Mouse (Mus musculus) stomach, embryonic 16.5 days (tissue): ENCODE measurements around the gene Slirp. TPM values are rescaled to one million over a fixed set of nuclear protein-coding genes. Genes with fewer than 3 reads are reported as not detected.
"Not testable (repeated sequence)": the region's sequence is repeated elsewhere in the genome, so short reads cannot be mapped to it uniquely, and the experiment has no call there.

Source experiments
- ATAC-seq: fragments of 200-750 bp; cut with Nextera tagmentation; 2 replicates; pipeline ENCODE4 v1.8.0; 2017; ENCODE audit warnings: moderate number of reproducible peaks, moderate TSS enrichment; ENCODE audit not compliant: insufficient read depth, low FRiP score
- H3K27ac ChIP-seq: fragments of 300-500 bp; sonication (generic); 2 replicates; pipeline ENCODE4 v1.5.1; 2014; ENCODE audit warnings: low read length
- H3K27me3 ChIP-seq: fragments of 300-500 bp; sonication (generic); 2 replicates; pipeline ENCODE4 v1.6.1; 2014; ENCODE audit warnings: low read length, control low read depth, mixed read lengths; ENCODE audit not compliant: control insufficient read depth, insufficient read depth
- H3K36me3 ChIP-seq: fragments of 300-500 bp; sonication (generic); 2 replicates; pipeline ENCODE4 v1.6.1; 2014; ENCODE audit warnings: low read length; ENCODE audit not compliant: control insufficient read depth, insufficient read depth
- H3K4me1 ChIP-seq: fragments of 300-500 bp; sonication (generic); 2 replicates; pipeline ENCODE4 v1.6.1; 2014; ENCODE audit warnings: low read length, control low read depth, mixed read lengths; ENCODE audit not compliant: control insufficient read depth, insufficient read depth
- H3K4me2 ChIP-seq: fragments of 300-500 bp; sonication (generic); 2 replicates; pipeline ENCODE4 v1.6.1; 2014; ENCODE audit warnings: low read depth, low read length, mixed read lengths
- H3K4me3 ChIP-seq: fragments of 300-500 bp; sonication (generic); replicated peaks from 2 replicates; pipeline ENCODE4 v1.5.1; 2014; ENCODE audit warnings: mild to moderate bottlenecking, low read length
- H3K9ac ChIP-seq: fragments of 300-500 bp; sonication (generic); 2 replicates; pipeline ENCODE4 v1.6.1; 2014; ENCODE audit warnings: low read length
- H3K9me3 ChIP-seq: fragments of 300-500 bp; sonication (generic); replicated peaks from 2 replicates; pipeline ENCODE4 v1.6.1; 2016; ENCODE audit warnings: low read length, control low read depth; ENCODE audit not compliant: control insufficient read depth
- WGBS: fragments of 180-500 bp; shearing (Covaris S2); extraction: QIAGEN DNeasy Blood & Tissue Kit; methylation state at CpG from one replicate; pipeline ENCODE4 v1.1.7; 2014; 5-methylcytosine and 5-hydroxymethylcytosine counted together
- polyA plus RNA-seq: library from polyadenylated mRNA; unstranded; fragments of >200 nt; fragmentation: Nextera tagmentation; extraction: Ambion mirVana; gene quantifications from 2 replicates; pipeline ENCODE4 v1.2.1, GENCODE M21; 2015

Gene Slirp
- polyA plus RNA-seq, 1 experiment from 2014 or later = 291 TPM

DNA sequence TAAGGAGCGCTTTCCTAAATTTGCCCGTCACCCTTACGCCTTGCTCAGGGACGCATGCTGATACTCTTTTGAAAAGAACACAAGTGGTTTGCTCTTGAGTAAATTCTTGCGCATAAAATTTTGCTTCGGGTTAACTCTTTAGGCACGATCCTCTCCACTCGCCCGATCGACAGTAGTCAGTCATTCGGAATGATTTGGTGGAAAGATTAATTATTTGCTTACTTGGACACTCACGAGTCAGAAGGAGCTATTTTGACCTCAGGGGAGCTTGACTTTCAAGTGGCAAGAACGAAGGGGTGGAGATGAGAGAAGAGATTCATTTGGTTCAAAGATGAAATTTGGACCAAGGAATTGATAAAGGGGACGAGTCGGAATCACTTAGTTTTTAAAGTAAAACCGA lies 515 bp downstream of the Slirp start:
- H3K4me1 ChIP-seq = peaks cover 8% of the 10 kb centered on the region; the same call in 1 of the 2 replicates
- H3K9me3 ChIP-seq = no peaks in the 10 kb centered on the region
- H3K36me3 ChIP-seq = peaks cover 17% of the 10 kb centered on the region; the same call in 1 of the 2 replicates
- peak overlapping the region; percentile 98 for H3K4me3 ChIP-seq
- peak overlapping the region; percentile 96 for H3K4me2 ChIP-seq
- H3K27me3 ChIP-seq = no peaks in the 10 kb centered on the region
- WGBS = 3% methylated on average over 16 of the region's 16 CpGs
- ATAC-seq = peak; percentile 6; the same call in 1 of the 2 replicates
- H3K27ac ChIP-seq = no peak overlapping the region
- H3K9ac ChIP-seq = peak overlapping the region; percentile 94

DNA sequence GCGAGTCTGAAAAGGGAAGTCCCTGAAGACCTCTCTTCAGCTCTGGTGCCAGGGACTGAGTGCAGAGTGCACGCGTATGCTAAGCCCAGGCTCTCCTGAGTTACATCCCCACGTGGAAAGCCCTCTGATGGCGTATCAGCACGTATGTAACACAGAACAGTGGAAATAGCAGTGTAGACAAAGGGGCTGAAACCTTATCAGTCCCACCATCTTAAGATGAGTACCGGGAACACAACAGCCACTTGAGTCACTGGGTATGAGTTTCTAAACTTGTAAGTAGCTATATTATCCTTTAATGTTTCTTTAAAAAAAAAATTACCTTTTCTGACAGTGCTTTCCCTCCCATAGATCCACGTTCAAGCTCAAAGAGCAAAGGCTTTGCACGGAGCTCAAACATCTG lies 5.8 kb downstream of the Slirp start:
- 86% methylated on average over 9 of the region's 9 CpGs for WGBS
- Histone ChIP-seq H3K4me2 (no peak overlapping the region), H3K9me3 (no peaks in the 10 kb centered on the region), H3K4me1 (no peaks in the 10 kb centered on the region), H3K27ac (no peak overlapping the region), H3K9ac (no peak overlapping the region), H3K27me3 (no peaks in the 10 kb centered on the region), H3K4me3 (no peak overlapping the region), H3K36me3 (peaks cover 19% of the 10 kb centered on the region)
- no peak for ATAC-seq

DNA sequence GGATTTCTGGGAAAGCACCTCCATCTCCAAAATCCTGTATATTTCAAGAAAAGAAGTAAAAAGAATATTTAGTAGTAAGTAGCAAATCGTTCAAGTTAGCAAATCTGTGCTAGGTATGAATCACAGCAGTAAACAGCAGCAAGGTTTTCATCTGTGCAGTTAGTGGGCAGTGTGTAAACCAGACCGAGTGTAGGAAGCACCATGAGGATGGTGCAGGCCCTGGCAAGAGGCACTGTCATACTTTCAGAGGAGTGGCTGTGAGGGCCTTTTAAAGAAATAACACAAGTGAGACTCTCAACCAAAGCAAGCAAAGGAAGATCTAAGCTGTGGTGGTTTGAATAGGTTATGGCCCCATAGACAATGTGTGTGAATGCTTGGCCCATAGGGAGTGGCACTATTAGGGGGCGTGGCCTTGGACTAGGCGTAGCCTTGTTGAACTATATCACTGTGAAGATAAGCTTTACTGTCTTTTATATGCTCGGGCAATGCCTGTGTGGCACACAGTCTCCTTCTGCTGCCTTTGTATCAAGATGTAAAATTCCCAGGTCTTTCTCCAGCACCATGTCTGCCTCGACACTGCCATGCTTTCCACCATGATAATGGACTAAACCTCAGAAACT lies 21.1 kb downstream of the Slirp start:
- peaks cover 18% of the 10 kb centered on the region for H3K36me3 ChIP-seq
- no peak overlapping the region for H3K4me3 ChIP-seq
- peak; percentile 58; the same call in 1 of the 2 replicates for ATAC-seq
- no peak overlapping the region for H3K9ac ChIP-seq
- H3K4me1 ChIP-seq = no peaks in the 10 kb centered on the region
- no peaks in the 10 kb centered on the region for H3K9me3 ChIP-seq
- WGBS = 75% methylated on average over 6 of the region's 6 CpGs
- no peak overlapping the region for H3K4me2 ChIP-seq
- no peak overlapping the region for H3K27ac ChIP-seq
- no peaks in the 10 kb centered on the region for H3K27me3 ChIP-seq

DNA sequence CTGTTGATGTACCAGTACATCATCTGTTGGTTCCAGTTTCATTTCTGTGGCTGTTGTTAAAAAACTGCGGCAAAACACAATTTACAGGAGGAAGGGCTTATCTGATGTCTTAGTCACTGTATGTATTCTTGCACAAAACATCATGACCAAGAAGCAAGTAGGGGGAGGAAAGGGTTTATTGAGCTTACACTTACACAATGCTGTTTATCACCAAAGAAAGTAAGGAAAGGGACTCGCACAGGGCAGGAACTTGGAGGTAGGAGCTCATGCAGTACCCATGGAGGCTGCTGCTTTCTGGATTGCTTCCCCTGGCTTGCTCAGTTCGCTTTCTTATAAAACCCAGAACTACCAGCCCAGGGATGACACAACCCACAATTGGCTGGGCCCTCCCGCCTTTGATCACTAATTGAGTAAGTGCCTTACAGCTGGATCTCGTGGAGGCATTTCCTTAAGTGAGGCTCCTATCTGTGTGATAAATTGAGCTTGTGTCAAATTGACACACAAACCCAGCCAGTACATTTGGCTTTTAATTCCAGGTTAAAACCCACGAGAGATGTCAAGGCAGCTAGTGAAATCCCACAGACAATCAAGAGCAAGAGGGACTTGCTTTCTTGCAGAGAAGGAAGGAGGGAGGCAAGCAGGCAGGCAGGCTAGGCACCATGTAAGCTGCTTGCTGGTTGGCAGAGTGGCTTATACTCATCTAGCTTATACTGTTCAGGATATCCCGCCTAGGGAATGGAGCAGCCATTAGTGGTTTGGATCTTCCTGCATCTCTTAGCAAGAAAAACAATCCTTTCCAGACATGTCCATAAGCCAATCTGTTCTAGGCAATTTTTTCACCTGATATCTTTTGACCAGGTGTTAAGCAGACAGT lies 26.8 kb downstream of the Slirp start:
- ATAC-seq = no peak

DNA sequence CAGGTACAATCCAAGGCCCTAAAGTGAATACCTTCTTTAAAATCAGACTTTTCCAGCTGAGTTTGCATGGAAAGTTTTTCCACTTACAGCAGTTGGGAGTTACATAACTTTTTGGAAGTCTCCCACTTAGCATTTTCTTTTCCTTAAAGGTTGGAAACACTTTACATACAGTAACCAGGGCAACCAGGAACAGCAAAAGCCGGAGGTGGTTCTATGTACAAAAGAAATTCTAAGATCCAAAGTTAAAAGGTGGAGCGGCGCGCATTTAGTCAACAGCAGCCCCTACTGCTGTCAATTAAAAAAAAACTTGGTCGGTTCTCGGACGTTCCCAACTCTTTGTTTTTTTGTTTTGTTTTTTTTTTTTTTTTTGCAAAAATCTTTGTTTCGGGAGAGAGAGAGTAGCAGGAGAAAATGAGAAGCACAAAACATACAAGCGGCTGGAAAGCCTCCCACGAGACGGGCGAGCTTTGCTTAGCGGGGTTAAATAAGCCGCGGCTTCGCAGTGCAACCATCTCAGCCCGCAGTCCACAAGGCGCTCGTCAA lies 27.8 kb downstream of the Slirp start:
- Histone ChIP-seq H3K27ac (peak overlapping the region; percentile 88), H3K9me3 (no peaks in the 10 kb centered on the region), H3K27me3 (no peaks in the 10 kb centered on the region), H3K4me3 (peak overlapping the region; percentile 91), H3K4me2 (peak overlapping the region; percentile 85), H3K36me3 (0 out of 2 replicates have a peak, but pooled peaks cover 7% of the 10 kb centered on the region), H3K9ac (peak overlapping the region; percentile 97), H3K4me1 (peaks cover 9% of the 10 kb centered on the region)
- WGBS = under 1% methylated on average over 19 of the region's 19 CpGs
- ATAC-seq = no peak

More for the DNA sequence above, 26.8 kb downstream of the Slirp start:
- Histone ChIP-seq H3K36me3 (0 out of 2 replicates have a peak, but pooled peaks cover 7% of the 10 kb centered on the region), H3K9me3 (no peaks in the 10 kb centered on the region), H3K9ac (peak overlapping the region; percentile 97), H3K27ac (no peak overlapping the region; the same call in 1 of the 2 replicates), H3K27me3 (no peaks in the 10 kb centered on the region), H3K4me1 (peaks cover 9% of the 10 kb centered on the region), H3K4me2 (peak overlapping the region; percentile 85), H3K4me3 (peak overlapping the region; percentile 91)
- WGBS = 50% methylated on average over 7 of the region's 7 CpGs

DNA sequence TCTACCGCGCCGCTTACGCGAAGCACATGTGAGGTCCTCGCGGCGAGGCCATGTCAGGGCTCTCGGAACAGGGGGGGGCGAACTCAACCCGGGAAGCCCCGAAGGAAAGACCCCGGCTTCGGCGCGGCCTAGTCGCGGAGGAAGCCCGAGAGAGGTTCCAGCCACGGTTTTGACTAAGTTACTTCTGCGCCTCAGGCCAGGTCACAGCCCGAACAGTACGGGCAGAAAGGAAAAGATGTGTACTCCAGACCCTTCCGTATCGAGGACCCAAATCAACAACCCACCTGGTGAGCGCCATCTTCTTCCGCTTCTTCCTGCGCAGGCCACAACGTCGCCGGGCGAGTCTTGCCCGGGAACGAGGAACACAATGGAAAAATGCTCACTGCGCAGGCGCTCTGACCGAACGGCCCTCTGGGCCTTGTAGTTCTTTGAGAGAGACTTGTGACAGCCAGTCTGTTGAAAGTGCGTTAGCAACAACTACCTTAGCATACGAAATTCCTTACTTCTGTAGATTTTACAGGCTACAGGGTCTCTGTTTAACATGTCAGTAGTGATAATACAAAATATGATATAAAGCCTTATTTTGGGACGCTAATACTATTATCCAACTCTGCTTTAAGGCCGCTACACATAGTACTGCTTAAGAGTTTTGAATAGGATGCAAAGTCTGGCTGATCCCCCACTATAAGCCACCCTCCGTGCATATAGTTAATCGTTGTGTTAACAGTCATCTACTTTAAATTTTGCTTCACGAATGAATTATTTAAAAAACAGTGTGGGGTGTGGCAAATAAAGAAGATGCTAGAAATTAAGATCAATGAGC lies 28.5 kb downstream of the Slirp start, which contains the start of gene Snw1:
Gene Snw1 (minus strand): TSS at position 311 of the 823 bp plus-strand sequence.
- 0 out of 2 replicates have a peak, but pooled peaks cover 2% of the 10 kb centered on the region for H3K36me3 ChIP-seq
- no peaks in the 10 kb centered on the region for H3K27me3 ChIP-seq
- peak within 1 kb of the TSS; percentile 91 for H3K4me3 ChIP-seq
- WGBS = 3% methylated on average over 45 of the region's 45 CpGs
- peak within 1 kb of the TSS; percentile 88 for H3K27ac ChIP-seq
- no peaks in the 10 kb centered on the region for H3K9me3 ChIP-seq
- H3K4me2 ChIP-seq = peak within 1 kb of the TSS; percentile 85
- ATAC-seq = peak; percentile 97
- H3K9ac ChIP-seq = peak within 1 kb of the TSS; percentile 97
- peaks cover 9% of the 10 kb centered on the region for H3K4me1 ChIP-seq

DNA sequence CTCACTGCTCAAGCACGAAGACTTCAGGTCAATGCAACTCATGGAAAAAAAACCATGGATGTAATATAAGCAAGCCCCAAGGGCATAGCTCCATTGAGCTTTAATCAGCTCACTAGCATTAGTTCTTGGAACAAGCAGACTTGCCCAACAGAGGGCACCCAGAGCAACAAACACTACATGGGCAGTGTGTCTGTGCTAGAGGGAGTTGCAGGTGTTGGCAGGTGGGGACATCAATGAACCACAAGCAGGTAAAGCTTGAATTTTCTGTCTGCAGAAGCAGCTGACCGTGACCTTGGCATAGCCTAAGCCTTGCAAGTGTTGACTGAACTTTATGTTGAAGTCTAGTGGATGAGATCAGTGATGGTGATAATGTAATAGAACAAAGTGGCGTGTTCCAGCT lies 31.1 kb downstream of the Slirp start:
- Histone ChIP-seq H3K4me2 (no peak overlapping the region), H3K4me3 (no peak overlapping the region), H3K9me3 (no peaks in the 10 kb centered on the region), H3K27me3 (no peaks in the 10 kb centered on the region), H3K4me1 (peaks cover 9% of the 10 kb centered on the region), H3K27ac (no peak overlapping the region), H3K36me3 (no peaks in the 10 kb centered on the region), H3K9ac (no peak overlapping the region)
- no peak for ATAC-seq
- 77% methylated on average over 3 of the region's 3 CpGs for WGBS

DNA sequence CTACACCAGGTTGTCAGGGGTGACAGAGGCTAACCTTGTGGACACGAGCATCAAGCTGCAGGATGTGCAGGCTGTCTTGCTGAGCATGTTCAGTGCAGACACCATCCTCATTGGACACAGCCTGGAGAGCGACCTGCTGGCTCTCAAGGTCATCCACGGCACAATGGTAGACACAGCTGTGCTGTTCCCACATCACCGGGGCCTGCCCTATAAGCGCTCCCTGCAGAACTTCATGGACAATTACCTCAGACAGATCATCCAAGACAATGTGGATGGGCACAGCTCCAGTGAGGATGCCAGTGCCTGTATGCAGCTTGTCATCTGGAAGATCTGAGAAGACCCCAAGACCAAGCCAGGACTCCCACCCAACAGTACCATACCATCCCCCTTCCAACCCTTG lies 38.8 kb downstream of the Slirp start:
- H3K4me3 ChIP-seq, H3K27ac ChIP-seq, H3K4me1 ChIP-seq, H3K27me3 ChIP-seq, H3K9ac ChIP-seq, H3K9me3 ChIP-seq, H3K4me2 ChIP-seq, H3K36me3 ChIP-seq: not testable (repeated sequence)
- WGBS = 81% methylated on average over 5 of the region's 5 CpGs
- ATAC-seq = peak; percentile 44; the same call in 1 of the 2 replicates
